Mouse (Mus musculus) erythroblast, adult 5-6 weeks (primary cell): ENCODE measurements around the gene Ppp1r13l. TPM values are rescaled to one million over a fixed set of nuclear protein-coding genes. Genes with fewer than 3 reads are reported as not detected.

Experiments used
- ATAC-seq: replicated peaks from 2 replicates; pipeline ENCODE4 v1.8.0; 2016; ENCODE audit warnings: moderate number of reproducible peaks, mild to moderate bottlenecking, moderate TSS enrichment, inconsistent platforms; ENCODE audit not compliant: poor library complexity, low FRiP score, severe bottlenecking
- total RNA-seq, 2 experiments: library from RNA; stranded (forward) in 1 of 2; stranded (reverse) in 1 of 2; fragments of 150-400 nt in 1 of 2; fragments of 200-764, 138-1000 nt in 1 of 2; gene quantifications; 2 replicates each; pipeline versions ENCODE4 v1.2.3 to v1.2.4; 2015 to 2017; ENCODE audit warnings: low replicate concordance in 2 of 2

Gene Ppp1r13l
- total RNA-seq, 2 experiments from 2014 or later: 0.19 TPM; not detected in 1

- ATAC-seq: no peak
Measured at GRCm38 (mm10) chr7:19403731-19404296, 44.3 kb downstream of the Ppp1r13l start, which contains the start of gene Klc3. Klc3 (minus strand) TSS chr7:19404104.

DNA sequence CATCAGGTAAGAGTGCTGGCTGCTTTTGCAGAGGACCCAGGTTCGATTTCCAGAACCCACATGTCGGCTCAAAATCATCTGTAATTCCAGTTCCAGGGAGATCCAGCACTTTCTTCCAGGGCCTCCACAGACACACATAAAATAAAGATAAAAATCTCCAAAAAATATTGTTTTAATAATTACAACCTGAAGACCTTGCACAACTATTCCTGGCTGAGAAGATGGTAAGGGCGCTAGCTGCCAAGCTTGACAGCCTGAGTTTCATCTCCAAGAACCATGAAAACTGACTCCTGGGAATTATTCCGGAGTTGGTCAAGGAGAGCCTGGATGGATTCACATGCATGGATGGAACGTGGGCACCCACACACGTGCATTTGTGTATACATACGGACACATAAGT, 44.9 kb downstream of the Ppp1r13l start, which contains the start of gene Ckm:
Ckm (plus strand) TSS at position 301 of the 400 bp plus-strand sequence.
- no peak for ATAC-seq

GRCm38 (mm10) chr7:19405417-19405816, 45.9 kb downstream of the Ppp1r13l start:
- ATAC-seq: peak; percentile 78

DNA sequence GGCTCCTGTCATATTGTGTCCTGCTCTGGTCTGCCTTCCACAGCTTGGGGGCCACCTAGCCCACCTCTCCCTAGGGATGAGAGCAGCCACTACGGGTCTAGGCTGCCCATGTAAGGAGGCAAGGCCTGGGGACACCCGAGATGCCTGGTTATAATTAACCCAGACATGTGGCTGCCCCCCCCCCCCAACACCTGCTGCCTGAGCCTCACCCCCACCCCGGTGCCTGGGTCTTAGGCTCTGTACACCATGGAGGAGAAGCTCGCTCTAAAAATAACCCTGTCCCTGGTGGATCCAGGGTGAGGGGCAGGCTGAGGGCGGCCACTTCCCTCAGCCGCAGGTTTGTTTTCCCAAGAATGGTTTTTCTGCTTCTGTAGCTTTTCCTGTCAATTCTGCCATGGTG, 50.2 kb downstream of the Ppp1r13l start:
- no peak for ATAC-seq

- no peak for ATAC-seq
Measured at GRCm38 (mm10) chr7:19410766-19411344, 51.3 kb downstream of the Ppp1r13l start.

- no peak for ATAC-seq
Measured at GRCm38 (mm10) chr7:19411783-19412182, 52.2 kb downstream of the Ppp1r13l start.

DNA sequence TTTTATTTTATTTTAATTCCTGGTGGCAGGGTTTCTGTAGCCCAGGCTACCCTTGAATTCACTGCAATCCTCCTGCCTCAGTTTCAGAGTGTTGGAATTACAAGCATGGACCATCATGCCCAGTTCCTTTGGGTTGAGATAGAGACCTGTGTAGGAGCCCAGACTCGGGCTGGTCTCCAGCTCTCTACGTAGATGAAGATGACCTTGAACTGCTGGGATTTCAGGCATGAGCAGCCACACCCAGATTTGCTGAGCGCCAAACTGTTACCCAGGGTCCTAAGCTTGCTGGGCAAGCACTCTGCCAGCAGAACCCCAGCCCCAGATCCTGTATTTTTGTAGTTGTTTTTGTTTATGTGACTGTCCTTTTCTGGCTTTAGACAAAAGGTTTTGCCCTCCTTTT, 54.0 kb downstream of the Ppp1r13l start:
- ATAC-seq: no peak

GRCm38 (mm10) chr7:19416590-19416989, 57.0 kb downstream of the Ppp1r13l start:
- ATAC-seq: no peak

DNA sequence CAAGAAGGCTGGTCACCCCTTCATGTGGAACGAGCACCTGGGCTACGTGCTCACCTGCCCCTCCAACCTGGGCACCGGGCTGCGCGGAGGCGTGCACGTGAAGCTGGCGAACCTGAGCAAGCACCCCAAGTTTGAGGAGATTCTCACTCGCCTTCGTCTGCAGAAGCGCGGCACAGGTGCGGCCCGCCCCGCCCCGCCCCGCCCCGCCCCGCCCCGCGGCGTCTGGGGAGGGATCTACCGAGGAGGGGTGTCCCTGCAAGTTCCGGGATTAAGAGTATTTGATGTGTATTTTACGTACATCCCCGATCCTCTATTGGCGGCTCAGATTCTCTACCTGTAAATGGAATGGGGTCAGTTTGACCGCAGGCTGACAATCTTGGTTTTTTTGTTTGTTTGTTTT, 60.6 kb downstream of the Ppp1r13l start:
- ATAC-seq: no peak

GRCm38 (mm10) chr7:19420821-19421636, 61.5 kb downstream of the Ppp1r13l start:
- ATAC-seq: peak; percentile 88

DNA sequence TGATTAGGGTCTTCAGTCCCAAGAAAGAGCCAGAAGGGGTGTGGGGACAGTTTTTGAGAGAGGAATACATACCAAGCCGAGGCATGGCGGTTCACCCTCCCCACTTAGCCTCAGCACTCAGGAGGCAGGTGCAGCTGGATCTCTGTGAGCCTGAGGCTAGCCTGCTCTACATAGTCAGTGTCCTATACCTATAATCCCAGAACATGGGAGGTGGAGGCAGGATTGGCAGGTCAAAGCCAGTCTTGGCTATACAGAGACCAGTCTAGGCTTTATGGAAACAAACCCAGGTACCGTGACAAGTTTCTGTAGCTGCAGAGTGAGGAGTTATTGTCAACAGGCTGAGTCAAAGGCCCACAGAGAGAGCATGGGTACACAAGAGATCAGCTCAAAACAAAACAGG, 63.5 kb downstream of the Ppp1r13l start:
- ATAC-seq: no peak

- no peak for ATAC-seq
Measured at GRCm38 (mm10) chr7:19424051-19424450, 64.5 kb downstream of the Ppp1r13l start.

DNA sequence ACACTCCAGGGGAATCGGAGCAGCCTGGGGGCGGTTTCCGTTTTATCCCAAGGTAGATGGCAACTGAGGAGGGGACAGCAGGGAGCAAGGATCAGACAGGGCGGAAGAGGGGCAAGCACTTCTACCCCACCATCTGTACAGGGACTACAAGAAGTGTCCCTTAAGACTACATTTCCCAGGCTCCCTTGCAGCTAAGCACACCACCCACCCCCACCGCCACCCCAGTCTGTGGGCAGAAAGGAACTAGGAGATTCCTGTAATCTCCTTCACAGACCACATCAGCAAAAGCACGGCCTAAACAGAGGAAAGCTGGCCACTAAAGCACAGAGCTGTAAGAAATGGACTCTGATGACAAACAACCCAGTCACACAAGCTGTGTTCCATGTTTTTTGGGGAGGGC, 66.8 kb downstream of the Ppp1r13l start:
- no peak for ATAC-seq

DNA sequence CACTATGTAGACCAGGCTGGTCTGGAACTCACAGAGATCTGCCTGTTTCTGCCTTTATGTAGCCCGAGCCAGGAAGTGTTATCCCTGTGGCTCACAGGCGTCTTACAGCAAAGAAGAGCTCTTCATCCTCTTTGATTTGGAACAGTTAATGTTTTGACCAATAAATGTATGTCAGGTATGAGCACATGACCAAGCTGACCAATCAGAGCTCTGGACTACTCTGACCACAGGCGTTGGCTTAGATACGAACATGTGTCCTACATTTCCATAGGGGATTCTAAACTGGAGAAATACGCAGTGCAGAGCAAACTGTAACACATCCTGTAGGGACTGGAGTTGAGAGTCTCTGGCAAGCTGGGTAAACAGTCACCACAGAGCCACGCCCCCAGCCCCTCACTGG, 67.3 kb downstream of the Ppp1r13l start:
- no peak for ATAC-seq

Other genes with a start within 250 kb of the Ppp1r13l start
- not detected in 2 replicates for gene Gm4969, start 241.4 kb upstream of the Ppp1r13l start, total RNA-seq (2015; ENCODE audit: low replicate concordance)
- gene Gm4969, start 241.4 kb upstream of the Ppp1r13l start, total RNA-seq (2017; ENCODE audit: low replicate concordance): 0.28 TPM in 1 of 2 replicates, not detected in the other
- 0.21 and 0.77 TPM in 2 replicates for gene Fbxo46, start 239.9 kb upstream of the Ppp1r13l start, total RNA-seq (2015; ENCODE audit: low replicate concordance)
- gene Fbxo46, start 239.9 kb upstream of the Ppp1r13l start, total RNA-seq (2017; ENCODE audit: low replicate concordance): 2.1 and 2.5 TPM in 2 replicates
- 1.3 and 6.7 TPM in 2 replicates for gene Qpctl, start 210.5 kb upstream of the Ppp1r13l start, total RNA-seq (2015; ENCODE audit: low replicate concordance)
- 0.70 and 1.3 TPM in 2 replicates for gene Qpctl, start 210.5 kb upstream of the Ppp1r13l start, total RNA-seq (2017; ENCODE audit: low replicate concordance)
- 15.0 TPM in 2 replicates for gene Snrpd2, start 210.0 kb upstream of the Ppp1r13l start, total RNA-seq (2015; ENCODE audit: low replicate concordance)
- gene Snrpd2, start 210.0 kb upstream of the Ppp1r13l start, total RNA-seq (2017; ENCODE audit: low replicate concordance): 20.2 and 22.0 TPM in 2 replicates
- 0.42 TPM in 1 of 2 replicates, not detected in the other for gene Gipr, start 193.6 kb upstream of the Ppp1r13l start, total RNA-seq (2015; ENCODE audit: low replicate concordance)
- gene Gipr, start 193.6 kb upstream of the Ppp1r13l start, total RNA-seq (2017; ENCODE audit: low replicate concordance): not detected in 2 replicates
- 1.5 and 2.1 TPM in 2 replicates for gene Eml2, start 183.3 kb upstream of the Ppp1r13l start, total RNA-seq (2015; ENCODE audit: low replicate concordance)
- 2.8 and 3.7 TPM in 2 replicates for gene Eml2, start 183.3 kb upstream of the Ppp1r13l start, total RNA-seq (2017; ENCODE audit: low replicate concordance)
- gene Gpr4, start 147.2 kb upstream of the Ppp1r13l start, total RNA-seq (2015; ENCODE audit: low replicate concordance): 0.19 TPM in 1 of 2 replicates, not detected in the other
- gene Gpr4, start 147.2 kb upstream of the Ppp1r13l start, total RNA-seq (2017; ENCODE audit: low replicate concordance): not detected in 2 replicates
- gene Opa3, start 131.4 kb upstream of the Ppp1r13l start, total RNA-seq (2015; ENCODE audit: low replicate concordance): 6.5 and 7.7 TPM in 2 replicates
- 2.1 and 5.6 TPM in 2 replicates for gene Opa3, start 131.4 kb upstream of the Ppp1r13l start, total RNA-seq (2017; ENCODE audit: low replicate concordance)
- 34.6 and 35.9 TPM in 2 replicates for gene Vasp, start 87.9 kb upstream of the Ppp1r13l start, total RNA-seq (2015; ENCODE audit: low replicate concordance)
- gene Vasp, start 87.9 kb upstream of the Ppp1r13l start, total RNA-seq (2017; ENCODE audit: low replicate concordance): 32.5 and 56.6 TPM in 2 replicates
- not detected in 2 replicates for gene Ppm1n, start 79.7 kb upstream of the Ppp1r13l start, total RNA-seq (2015; ENCODE audit: low replicate concordance)
- gene Ppm1n, start 79.7 kb upstream of the Ppp1r13l start, total RNA-seq (2017; ENCODE audit: low replicate concordance): not detected in 2 replicates
- gene Rtn2, start 77.1 kb upstream of the Ppp1r13l start, total RNA-seq (2015; ENCODE audit: low replicate concordance): not detected in 2 replicates
- not detected in 2 replicates for gene Rtn2, start 77.1 kb upstream of the Ppp1r13l start, total RNA-seq (2017; ENCODE audit: low replicate concordance)
- 2.9 and 3.1 TPM in 2 replicates for gene Fosb, start 49.7 kb upstream of the Ppp1r13l start, total RNA-seq (2015; ENCODE audit: low replicate concordance)
- gene Fosb, start 49.7 kb upstream of the Ppp1r13l start, total RNA-seq (2017; ENCODE audit: low replicate concordance): 2.2 and 3.8 TPM in 2 replicates
- gene Ercc1, start 15.0 kb upstream of the Ppp1r13l start, total RNA-seq (2015; ENCODE audit: low replicate concordance): 8.6 and 8.8 TPM in 2 replicates
- gene Ercc1, start 15.0 kb upstream of the Ppp1r13l start, total RNA-seq (2017; ENCODE audit: low replicate concordance): 4.6 and 5.2 TPM in 2 replicates
- gene Cd3eap, start 266 bp upstream of the Ppp1r13l start, total RNA-seq (2015; ENCODE audit: low replicate concordance): 1.2 and 1.9 TPM in 2 replicates
- gene Cd3eap, start 266 bp upstream of the Ppp1r13l start, total RNA-seq (2017; ENCODE audit: low replicate concordance): 2.6 and 5.7 TPM in 2 replicates
- 1.3 and 2.7 TPM in 2 replicates for gene Ercc2, start 22.3 kb downstream of the Ppp1r13l start, total RNA-seq (2015; ENCODE audit: low replicate concordance)
- 11.4 and 18.0 TPM in 2 replicates for gene Ercc2, start 22.3 kb downstream of the Ppp1r13l start, total RNA-seq (2017; ENCODE audit: low replicate concordance)
- not detected in 2 replicates for gene Klc3, start 44.4 kb downstream of the Ppp1r13l start, total RNA-seq (2015; ENCODE audit: low replicate concordance)
- not detected in 2 replicates for gene Klc3, start 44.4 kb downstream of the Ppp1r13l start, total RNA-seq (2017; ENCODE audit: low replicate concordance)
- not detected in 2 replicates for gene Ckm, start 45.0 kb downstream of the Ppp1r13l start, total RNA-seq (2015; ENCODE audit: low replicate concordance)
- gene Ckm, start 45.0 kb downstream of the Ppp1r13l start, total RNA-seq (2017; ENCODE audit: low replicate concordance): not detected in 2 replicates
- 1.9 and 5.2 TPM in 2 replicates for gene Mark4, start 99.1 kb downstream of the Ppp1r13l start, total RNA-seq (2015; ENCODE audit: low replicate concordance)
- 1.7 and 2.8 TPM in 2 replicates for gene Mark4, start 99.1 kb downstream of the Ppp1r13l start, total RNA-seq (2017; ENCODE audit: low replicate concordance)
- gene Exoc3l2, start 103.6 kb downstream of the Ppp1r13l start, total RNA-seq (2015; ENCODE audit: low replicate concordance): not detected in 2 replicates
- not detected in 2 replicates for gene Exoc3l2, start 103.6 kb downstream of the Ppp1r13l start, total RNA-seq (2017; ENCODE audit: low replicate concordance)
- 3.5 and 4.2 TPM in 2 replicates for gene Bloc1s3, start 148.6 kb downstream of the Ppp1r13l start, total RNA-seq (2015; ENCODE audit: low replicate concordance)
- gene Bloc1s3, start 148.6 kb downstream of the Ppp1r13l start, total RNA-seq (2017; ENCODE audit: low replicate concordance): 0.84 and 1.5 TPM in 2 replicates
- gene Trappc6a, start 148.6 kb downstream of the Ppp1r13l start, total RNA-seq (2015; ENCODE audit: low replicate concordance): 17.9 and 18.8 TPM in 2 replicates
- 2.7 and 7.8 TPM in 2 replicates for gene Trappc6a, start 148.6 kb downstream of the Ppp1r13l start, total RNA-seq (2017; ENCODE audit: low replicate concordance)
- not detected in 2 replicates for gene Nkpd1, start 158.1 kb downstream of the Ppp1r13l start, total RNA-seq (2015; ENCODE audit: low replicate concordance)
- not detected in 2 replicates for gene Nkpd1, start 158.1 kb downstream of the Ppp1r13l start, total RNA-seq (2017; ENCODE audit: low replicate concordance)
- 12.5 and 13.3 TPM in 2 replicates for gene Ppp1r37, start 203.3 kb downstream of the Ppp1r13l start, total RNA-seq (2015; ENCODE audit: low replicate concordance)
- 22.9 and 37.9 TPM in 2 replicates for gene Ppp1r37, start 203.3 kb downstream of the Ppp1r13l start, total RNA-seq (2017; ENCODE audit: low replicate concordance)
- not detected in 2 replicates for gene Zfp296, start 217.5 kb downstream of the Ppp1r13l start, total RNA-seq (2015; ENCODE audit: low replicate concordance)
- gene Zfp296, start 217.5 kb downstream of the Ppp1r13l start, total RNA-seq (2017; ENCODE audit: low replicate concordance): 0.84 TPM in 1 of 2 replicates, not detected in the other
- gene Gemin7, start 217.8 kb downstream of the Ppp1r13l start, total RNA-seq (2015; ENCODE audit: low replicate concordance): 32.0 and 46.7 TPM in 2 replicates
- gene Gemin7, start 217.8 kb downstream of the Ppp1r13l start, total RNA-seq (2017; ENCODE audit: low replicate concordance): 10.2 and 13.5 TPM in 2 replicates
- 0.96 and 2.3 TPM in 2 replicates for gene Clasrp, start 244.7 kb downstream of the Ppp1r13l start, total RNA-seq (2015; ENCODE audit: low replicate concordance)
- gene Clasrp, start 244.7 kb downstream of the Ppp1r13l start, total RNA-seq (2017; ENCODE audit: low replicate concordance): 14.9 and 21.9 TPM in 2 replicates